Mouse (Mus musculus) intestine, postnatal 0 days (tissue): ENCODE data around the gene Ephx1. TPM values are rescaled to one million over a fixed set of nuclear protein-coding genes. Genes with fewer than 3 reads are reported as not detected.

Experiments used
- ATAC-seq: fragments of 200-750 bp; cut with Nextera tagmentation; 2 replicates; pipeline ENCODE4 v1.8.0; 2017; ENCODE audit warnings: mild to moderate bottlenecking, moderate TSS enrichment, moderate library complexity
- H3K27ac ChIP-seq: fragments of 300-500 bp; sonication (generic); 2 replicates; pipeline ENCODE4 v1.5.1; 2014; ENCODE audit warnings: mild to moderate bottlenecking, low read depth, low read length, moderate library complexity
- H3K27me3 ChIP-seq: fragments of 300-500 bp; sonication (generic); replicated peaks from 2 replicates; pipeline ENCODE4 v1.6.1; 2014; ENCODE audit warnings: low read length, mixed read lengths; ENCODE audit not compliant: control insufficient read depth, insufficient read depth
- H3K36me3 ChIP-seq: fragments of 300-500 bp; sonication (generic); 2 replicates; pipeline ENCODE4 v1.6.1; 2014; ENCODE audit warnings: mild to moderate bottlenecking, moderate library complexity; ENCODE audit not compliant: control insufficient read depth, insufficient read depth
- H3K4me1 ChIP-seq: fragments of 300-500 bp; sonication (generic); replicated peaks from 2 replicates; pipeline ENCODE4 v1.6.1; 2014; ENCODE audit warnings: antibody characterized with exemption, low read length, mixed read lengths; ENCODE audit not compliant: control insufficient read depth, insufficient read depth
- H3K4me2 ChIP-seq: fragments of 300-500 bp; sonication (generic); replicated peaks from 2 replicates; pipeline ENCODE4 v1.6.1; 2014; ENCODE audit warnings: low read depth, mild to moderate bottlenecking, moderate library complexity
- H3K4me3 ChIP-seq: fragments of 300-500 bp; sonication (generic); 2 replicates; pipeline ENCODE4 v1.5.1; 2014; ENCODE audit warnings: low read depth, low read length
- H3K9ac ChIP-seq: fragments of 300-500 bp; sonication (generic); 2 replicates; pipeline ENCODE4 v1.6.1; 2014; ENCODE audit warnings: mild to moderate bottlenecking, low read depth, low read length
- H3K9me3 ChIP-seq: fragments of 300-500 bp; sonication (generic); 2 replicates; pipeline ENCODE4 v1.6.1; 2016; ENCODE audit warnings: mixed run types; ENCODE audit not compliant: control insufficient read depth
- CTCF ChIP-seq: sonication (generic); IDR thresholded peaks from 2 replicates; pipeline ENCODE4 v1.5.1; 2016; ENCODE audit warnings: low read depth, mild to moderate bottlenecking, control low read depth, antibody characterized with exemption, moderate library complexity
- WGBS: fragments of 180-500 bp; shearing (Covaris S2); extraction: QIAGEN DNeasy Blood & Tissue Kit; methylation state at CpG from one replicate; pipeline ENCODE4 v1.1.7; 2014; 5-methylcytosine and 5-hydroxymethylcytosine counted together
- polyA plus RNA-seq: library from polyadenylated mRNA; unstranded; fragments of >200 nt; fragmentation: Nextera tagmentation; extraction: Ambion mirVana; gene quantifications from 2 replicates; pipeline ENCODE4 v1.2.1, GENCODE M21; 2015

The Ephx1 gene
- polyA plus RNA-seq, 1 experiment from 2014 or later = 4.3 TPM

DNA sequence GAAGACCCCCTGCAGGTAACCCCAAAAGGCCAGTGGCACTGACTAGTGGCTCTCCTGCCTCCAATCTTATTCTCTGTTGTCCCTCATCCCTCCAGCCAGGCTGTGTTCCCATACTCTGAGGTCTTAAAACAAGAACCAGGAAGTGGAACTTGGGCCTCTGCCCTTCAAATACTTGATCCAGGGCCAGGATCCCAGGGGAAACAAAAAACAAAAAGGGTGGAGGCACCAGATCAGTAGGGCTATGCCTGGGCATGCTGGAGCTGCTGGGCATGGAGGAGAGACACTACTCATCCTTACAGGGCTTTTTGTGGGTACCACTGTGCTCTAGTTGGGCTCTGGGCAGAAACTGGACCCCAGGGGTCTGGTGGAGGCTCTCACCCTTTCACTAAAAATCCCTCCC lies 5.1 kb downstream of the Ephx1 start:
- Histone ChIP-seq H3K4me1 (0 out of 2 replicates have a peak, but pooled peaks cover 3% of the 10 kb centered on the region), H3K9ac (no peak overlapping the region), H3K9me3 (no peaks in the 10 kb centered on the region), H3K4me2 (no peak overlapping the region), H3K27ac (no peak overlapping the region), H3K4me3 (no peak overlapping the region), H3K27me3 (no peaks in the 10 kb centered on the region), H3K36me3 (no peaks in the 10 kb centered on the region)
- no peak for ATAC-seq
- no peak for TF ChIP-seq CTCF

DNA sequence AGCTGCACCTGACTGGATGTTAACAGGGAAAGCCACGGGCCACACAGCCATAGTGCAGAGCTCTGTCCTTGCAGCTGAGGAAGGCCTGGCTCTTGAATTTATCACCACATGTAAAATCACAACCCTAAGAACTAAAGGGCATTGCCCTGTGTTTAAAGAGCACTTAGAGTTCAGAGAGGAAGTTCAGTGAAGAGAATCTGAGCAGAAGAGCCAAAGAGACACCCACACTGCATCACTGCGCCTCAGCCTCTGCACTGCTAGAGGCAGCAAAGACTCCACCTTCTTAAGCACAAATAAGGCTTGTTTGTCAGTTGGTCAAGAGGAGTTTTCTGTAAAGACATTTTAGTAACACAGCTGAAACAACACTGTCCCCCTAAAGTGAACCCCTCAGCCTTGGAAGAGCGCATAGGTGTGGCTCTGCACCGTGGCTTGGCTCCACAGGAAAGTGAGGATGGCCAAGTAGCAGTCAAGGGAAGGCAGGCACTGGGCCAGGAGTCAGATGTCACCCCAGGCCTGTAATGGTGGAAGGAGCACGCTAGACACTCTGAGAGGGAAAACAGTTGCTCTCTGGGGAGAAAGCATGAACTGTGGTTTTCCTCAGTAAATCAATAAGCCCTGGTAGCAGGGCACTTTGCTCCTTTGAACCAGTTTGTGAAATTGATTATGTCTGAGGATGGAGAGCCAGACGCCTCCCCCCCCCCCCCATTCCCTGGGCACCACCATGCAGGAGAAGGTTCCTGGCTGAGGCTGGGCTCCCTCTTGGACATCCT lies 5.8 kb downstream of the Ephx1 start:
- Histone ChIP-seq H3K9me3 (no peaks in the 10 kb centered on the region), H3K9ac (no peak overlapping the region), H3K27me3 (no peaks in the 10 kb centered on the region), H3K4me2 (no peak overlapping the region), H3K36me3 (no peaks in the 10 kb centered on the region), H3K4me3 (no peak overlapping the region), H3K4me1 (0 out of 2 replicates have a peak, but pooled peaks cover 3% of the 10 kb centered on the region), H3K27ac (no peak overlapping the region)
- ATAC-seq = no peak
- 78% methylated on average over 6 of the region's 6 CpGs for WGBS
- TF ChIP-seq CTCF = no peak

DNA sequence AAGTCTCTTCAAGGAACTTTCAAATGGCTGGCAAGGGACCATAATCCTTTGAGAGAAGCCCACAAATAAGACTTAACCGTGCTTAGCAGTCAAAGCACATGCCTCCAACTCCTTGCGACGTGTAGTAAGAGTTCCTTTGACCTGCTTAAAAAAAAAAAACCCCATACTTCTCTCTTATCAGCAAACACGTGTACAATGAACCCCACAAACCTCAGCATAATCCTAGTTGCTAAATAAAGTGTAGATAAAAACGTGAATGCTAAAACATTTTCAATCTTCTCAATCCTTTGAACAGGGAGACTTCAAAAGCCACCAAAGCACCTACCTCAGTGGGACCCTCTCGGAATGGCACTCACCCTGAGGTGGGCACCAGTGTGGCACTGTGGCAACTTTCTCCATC lies 7.3 kb downstream of the Ephx1 start:
- Histone ChIP-seq H3K4me1 (0 out of 2 replicates have a peak, but pooled peaks cover 3% of the 10 kb centered on the region), H3K27me3 (no peaks in the 10 kb centered on the region), H3K9me3 (no peaks in the 10 kb centered on the region), H3K4me3 (no peak overlapping the region), H3K27ac (no peak overlapping the region), H3K9ac (no peak overlapping the region), H3K4me2 (no peak overlapping the region), H3K36me3 (no peaks in the 10 kb centered on the region)
- ATAC-seq = no peak
- WGBS = 47% methylated on average over 6 of the region's 6 CpGs
- TF ChIP-seq CTCF = no peak

DNA sequence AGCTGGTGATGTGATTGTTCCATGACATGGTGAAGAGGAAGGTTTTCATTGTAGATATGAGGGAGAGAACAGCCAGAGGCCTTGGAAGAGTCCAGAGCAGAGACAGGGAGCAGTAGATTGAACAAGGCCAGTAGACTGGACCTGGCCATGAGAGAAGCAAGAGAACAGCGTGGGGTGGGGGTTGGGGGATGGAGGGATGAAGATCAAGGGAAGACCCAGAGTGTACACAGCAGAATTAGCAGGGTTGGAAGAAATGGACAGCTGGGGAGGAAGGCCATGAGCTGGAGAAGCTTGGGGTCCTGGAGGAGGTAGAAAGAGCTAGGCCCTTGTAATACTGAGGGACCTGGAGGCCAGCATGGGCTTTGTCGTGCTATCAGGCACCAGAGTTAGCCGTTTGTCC lies 8.3 kb downstream of the Ephx1 start:
- Histone ChIP-seq H3K9me3 (no peaks in the 10 kb centered on the region), H3K4me3 (no peak overlapping the region), H3K36me3 (no peaks in the 10 kb centered on the region), H3K9ac (no peak overlapping the region), H3K4me1 (0 out of 2 replicates have a peak, but pooled peaks cover 3% of the 10 kb centered on the region), H3K4me2 (no peak overlapping the region), H3K27ac (no peak overlapping the region), H3K27me3 (no peaks in the 10 kb centered on the region)
- WGBS = 92% methylated on average over 3 of the region's 3 CpGs
- no peak for TF ChIP-seq CTCF
- ATAC-seq = no peak

DNA sequence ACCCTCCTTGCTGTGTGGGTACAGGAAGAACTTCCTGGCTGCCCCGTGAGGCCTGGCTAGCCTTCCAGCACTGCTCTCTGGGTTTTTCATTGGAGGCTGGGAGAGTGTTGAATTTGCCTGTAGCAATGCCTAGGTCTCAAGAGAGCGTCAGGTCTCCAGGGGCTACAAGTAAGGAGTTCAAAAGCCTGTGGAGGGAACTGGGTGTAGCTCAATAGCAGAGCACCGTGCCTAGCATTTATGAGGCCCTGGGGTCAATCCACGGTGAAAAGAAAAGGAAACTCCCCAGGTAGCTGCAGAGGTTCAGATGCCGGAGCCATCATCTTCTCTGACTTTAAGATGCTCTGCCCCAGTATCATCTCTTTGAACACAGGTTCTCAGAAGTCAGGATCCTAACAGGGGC lies 9.1 kb downstream of the Ephx1 start:
- ATAC-seq = no peak

DNA sequence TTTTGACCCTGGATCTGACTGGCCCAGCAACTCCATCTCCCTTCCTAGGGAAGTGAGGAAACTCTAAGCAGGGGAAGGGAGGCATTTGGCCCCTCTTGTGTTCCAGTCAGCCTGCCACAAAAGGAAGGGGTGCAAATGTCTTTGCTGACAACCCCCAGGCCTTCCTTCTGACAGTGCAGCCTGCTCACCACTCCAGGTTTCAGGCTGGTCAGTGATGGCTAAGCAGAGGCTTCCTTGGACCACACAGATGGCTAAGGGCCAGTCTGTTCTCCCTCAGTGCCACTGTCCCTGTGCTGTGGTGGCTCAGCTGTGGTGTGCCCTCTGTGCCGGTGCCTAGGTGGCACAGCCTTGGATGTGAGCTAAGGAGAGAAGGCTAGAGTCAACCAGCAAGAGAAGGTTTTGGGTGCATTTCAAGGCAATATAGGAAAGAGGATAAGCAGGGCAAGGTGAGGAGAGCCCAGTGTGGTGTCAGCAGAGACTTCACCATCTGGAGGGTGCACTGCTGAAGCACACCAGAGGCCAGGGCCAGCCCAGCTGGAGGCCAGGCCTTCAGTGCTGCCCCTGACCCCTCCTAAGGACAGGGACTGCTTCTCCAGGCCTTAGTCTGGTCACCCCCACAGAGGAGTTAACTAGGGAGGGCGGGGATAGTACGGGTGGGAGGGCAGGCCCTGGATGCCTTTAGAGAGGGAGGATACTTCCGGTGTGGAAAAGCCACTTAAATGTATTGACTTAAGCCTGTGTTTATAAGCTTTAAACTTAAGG lies 10.4 kb downstream of the Ephx1 start:
- Histone ChIP-seq H3K9ac (no peak overlapping the region), H3K27ac (no peak overlapping the region), H3K4me3 (no peak overlapping the region), H3K9me3 (no peaks in the 10 kb centered on the region), H3K27me3 (no peaks in the 10 kb centered on the region), H3K4me1 (no peaks in the 10 kb centered on the region), H3K4me2 (no peak overlapping the region), H3K36me3 (no peaks in the 10 kb centered on the region)
- TF ChIP-seq CTCF = no peak
- 63% methylated on average over 4 of the region's 4 CpGs for WGBS
- ATAC-seq = no peak

More for the DNA sequence above, 9.1 kb downstream of the Ephx1 start:
- 66% methylated on average over 5 of the region's 5 CpGs for WGBS
- Histone ChIP-seq H3K27ac (no peak overlapping the region), H3K4me2 (no peak overlapping the region), H3K9ac (no peak overlapping the region), H3K4me1 (0 out of 2 replicates have a peak, but pooled peaks cover 3% of the 10 kb centered on the region), H3K9me3 (no peaks in the 10 kb centered on the region), H3K27me3 (no peaks in the 10 kb centered on the region), H3K4me3 (no peak overlapping the region), H3K36me3 (no peaks in the 10 kb centered on the region)
- no peak for TF ChIP-seq CTCF
